Mouse (Mus musculus) naive thymus-derived CD4-positive, alpha-beta T cell, adult 2 months (primary cell): ENCODE measurements around the gene Plau.

ENCODE experiments used
- DNase-seq: peaks from one replicate; pipeline ENCODE4 v3.0.0-alpha.2; 2011; ENCODE audit warnings: low read depth

Plau gene

DNA sequence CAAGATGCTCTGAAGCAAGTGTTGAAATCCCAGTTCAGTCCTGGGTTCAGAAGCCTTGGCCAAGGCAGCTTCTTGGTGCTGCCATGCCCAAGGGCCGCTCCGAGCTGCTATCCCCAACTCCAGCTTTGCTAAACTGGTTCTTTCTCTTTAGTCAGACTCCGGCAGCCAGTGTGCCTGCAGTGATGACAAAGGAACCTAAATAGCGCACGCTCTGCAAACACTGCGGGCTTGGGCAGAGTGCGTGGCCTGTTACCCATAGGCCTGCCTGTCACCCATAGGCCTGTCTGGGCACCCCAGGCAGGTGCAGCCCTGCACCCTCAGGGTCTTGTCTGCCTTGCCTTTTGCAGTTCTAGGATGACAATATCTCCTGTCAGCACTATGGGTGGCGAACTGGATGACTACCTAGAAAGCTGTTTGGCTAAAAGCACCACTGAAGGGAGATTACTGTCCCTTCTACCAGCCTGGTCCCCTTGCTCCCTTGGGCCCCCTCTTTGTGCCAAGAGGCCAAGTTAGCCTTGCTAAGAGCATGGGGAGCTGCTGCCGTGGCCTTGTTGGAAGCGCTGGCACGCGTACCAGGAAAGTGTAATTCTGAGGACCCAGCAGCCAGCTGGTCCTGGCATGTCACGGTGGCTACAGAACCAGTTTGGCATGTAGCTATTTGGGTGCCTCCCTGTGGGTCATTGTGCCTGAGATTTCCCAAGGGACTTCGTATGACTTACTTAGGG lies 30.2 kb upstream of the Plau start:
- DNase-seq, result no peak

DNA sequence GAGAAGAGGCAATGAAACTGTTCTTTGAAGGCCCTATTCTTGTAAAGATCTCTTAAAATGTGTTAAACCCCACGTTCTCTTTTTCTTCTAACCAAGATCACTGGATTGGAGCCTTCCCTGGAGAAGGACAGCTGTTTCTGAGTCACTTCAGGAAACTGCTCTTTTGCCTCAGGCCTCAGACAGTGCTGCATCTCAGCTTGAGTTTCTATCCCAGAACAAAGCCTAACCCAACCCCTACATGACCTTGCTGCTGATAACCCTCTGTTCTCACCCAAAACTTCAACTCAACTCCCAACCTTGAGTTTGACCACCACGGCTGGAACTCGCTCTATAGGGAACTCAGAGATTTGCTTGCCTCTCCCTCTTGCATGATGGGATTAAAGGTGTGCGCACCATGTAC lies 27.1 kb upstream of the Plau start:
- DNase-seq, result no peak

DNA sequence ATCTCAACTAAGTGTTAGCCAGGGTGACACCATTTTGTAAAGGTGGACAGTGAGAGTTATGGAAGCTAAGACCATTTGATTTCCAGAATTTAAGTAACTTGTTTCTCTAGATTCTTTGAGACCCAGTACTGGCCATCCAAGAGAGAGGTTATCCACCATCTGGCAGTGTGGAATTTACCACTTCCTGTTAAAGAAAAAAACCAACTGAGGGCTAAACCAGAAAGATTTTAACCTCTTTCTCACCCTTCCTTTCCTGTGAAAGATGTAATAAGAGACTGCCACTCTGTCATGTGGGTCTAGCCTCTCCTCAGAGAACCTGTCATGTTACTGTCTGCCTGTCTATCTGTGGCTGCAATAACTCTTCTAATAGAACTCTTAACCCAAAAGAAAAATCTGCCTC lies 26.6 kb upstream of the Plau start:
- no peak for DNase-seq

DNA sequence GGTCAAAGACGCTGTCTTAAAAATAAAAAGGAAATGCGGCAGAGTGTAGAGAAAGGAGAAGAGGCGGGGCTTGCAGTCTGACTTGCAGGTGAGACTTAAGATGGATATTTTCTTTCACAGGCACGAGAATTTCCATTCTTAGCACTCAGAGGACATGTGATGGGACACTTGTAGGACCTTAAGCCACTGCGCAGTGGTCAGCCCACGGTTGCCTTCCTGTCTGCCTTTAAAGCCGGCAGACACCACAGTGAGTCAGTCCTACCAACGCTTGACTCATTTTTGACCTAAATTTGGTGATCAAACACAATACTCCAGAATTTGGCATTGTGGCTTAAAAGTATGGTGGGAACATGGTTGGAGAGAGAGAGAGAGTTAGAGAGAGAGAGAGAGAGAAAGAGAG lies 25.2 kb upstream of the Plau start:
- no peak for DNase-seq

DNA sequence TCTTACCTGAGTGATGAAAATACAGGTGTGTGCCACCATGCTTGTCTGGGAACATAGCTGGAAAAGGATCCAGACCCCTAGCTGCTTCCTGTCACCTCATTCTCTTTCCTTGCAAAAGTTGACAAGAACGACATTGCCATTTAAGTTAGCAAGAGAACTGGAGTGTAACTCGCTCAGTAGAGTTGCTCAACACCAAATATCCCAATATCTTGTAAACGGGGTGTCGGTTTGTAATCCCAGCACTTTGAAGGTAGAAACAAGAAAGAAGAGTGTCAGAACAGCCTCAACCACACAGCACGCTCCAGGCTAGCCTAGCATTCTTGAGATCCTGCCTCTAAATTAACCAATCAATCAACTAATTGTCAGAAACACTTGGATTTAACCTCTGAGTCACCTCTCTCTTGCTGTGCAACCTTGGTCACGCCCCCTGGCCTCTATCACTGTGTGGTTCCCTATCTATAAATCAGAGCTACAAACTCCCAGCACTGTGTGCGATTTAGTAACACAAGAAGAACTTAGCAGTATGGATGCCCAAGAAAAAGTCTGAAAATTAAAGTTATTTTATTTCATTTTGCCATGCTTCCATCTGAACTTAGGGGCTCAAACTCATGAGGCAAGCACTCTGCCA lies 24.6 kb upstream of the Plau start:
- no peak for DNase-seq

DNA sequence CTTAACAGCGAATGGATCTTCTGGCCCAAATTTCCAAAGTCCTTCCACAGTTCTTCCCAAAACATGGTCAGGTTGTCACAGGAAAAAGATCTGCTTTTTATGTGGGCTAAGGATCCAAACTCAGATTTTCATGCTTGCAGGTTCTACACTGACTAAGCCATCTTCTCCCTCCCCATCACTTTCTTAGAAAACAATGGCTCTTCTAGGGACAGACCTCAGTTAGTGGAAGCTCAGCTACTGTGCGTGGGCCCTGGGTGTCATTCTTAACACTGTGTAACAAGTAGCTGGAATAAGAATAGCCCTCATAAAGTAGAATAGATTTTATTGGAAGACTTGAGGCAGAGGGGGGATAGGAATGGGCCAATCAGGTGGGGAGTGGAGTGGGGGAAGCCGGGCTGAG lies 21.0 kb upstream of the Plau start:
- DNase-seq, result no peak

DNA sequence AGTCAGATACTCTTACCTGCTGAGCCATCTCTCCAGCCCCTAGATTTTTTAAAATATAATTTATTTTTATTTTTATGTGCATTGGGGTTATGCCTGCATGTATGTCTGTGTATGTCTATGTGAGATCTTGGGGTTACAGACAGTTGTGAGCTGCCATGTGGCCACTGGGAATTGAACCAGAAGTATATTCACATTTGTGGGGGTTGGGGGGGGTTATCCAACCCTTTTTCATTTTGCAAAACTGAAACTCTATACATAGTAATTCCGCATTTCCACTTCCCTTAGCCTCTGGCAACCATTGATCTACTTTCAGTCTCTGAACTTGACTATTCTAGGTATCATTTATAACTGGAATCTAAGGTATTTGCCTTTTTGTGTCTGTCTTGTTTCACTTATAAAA lies 11.9 kb upstream of the Plau start:
- DNase-seq, result no peak

DNA sequence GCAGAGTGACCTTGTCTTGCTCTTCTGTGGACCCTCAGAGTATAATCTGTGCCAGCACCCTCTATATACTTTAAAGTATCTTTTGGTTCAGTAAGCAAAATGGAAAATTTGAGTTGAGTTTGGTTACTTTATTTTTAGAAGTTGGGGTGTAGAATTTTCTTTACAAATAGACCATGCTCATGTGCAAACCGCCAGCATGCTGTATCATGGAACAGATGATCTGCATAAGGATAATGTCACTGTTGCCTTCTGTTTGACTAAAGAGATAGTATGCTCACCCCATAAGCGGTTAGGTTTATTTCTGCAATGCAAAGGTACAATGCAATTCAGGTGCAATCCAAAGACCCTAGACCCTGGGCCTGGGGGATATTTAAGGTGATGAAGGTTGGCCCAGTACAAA lies 10.9 kb upstream of the Plau start:
- DNase-seq, result no peak

DNA sequence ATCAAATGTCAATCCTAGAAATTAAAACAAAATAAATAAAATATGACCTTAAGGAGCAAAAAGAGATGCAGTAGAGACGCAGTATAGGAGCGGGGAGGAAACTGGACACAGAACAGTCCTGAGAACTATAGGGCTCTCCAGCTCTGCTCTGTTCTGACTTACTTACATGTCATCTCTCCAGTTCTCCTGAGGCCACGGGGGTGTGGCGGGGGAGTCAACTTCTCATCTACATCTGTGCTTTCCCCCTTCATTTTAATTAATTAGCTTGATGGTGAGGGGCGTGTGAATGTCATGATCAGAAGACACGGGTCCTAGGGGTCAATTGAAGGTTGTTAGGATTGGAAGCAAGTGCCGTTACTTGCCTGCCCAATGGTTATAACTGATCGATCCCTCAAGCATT lies 9.4 kb upstream of the Plau start:
- DNase-seq, result no peak

DNA sequence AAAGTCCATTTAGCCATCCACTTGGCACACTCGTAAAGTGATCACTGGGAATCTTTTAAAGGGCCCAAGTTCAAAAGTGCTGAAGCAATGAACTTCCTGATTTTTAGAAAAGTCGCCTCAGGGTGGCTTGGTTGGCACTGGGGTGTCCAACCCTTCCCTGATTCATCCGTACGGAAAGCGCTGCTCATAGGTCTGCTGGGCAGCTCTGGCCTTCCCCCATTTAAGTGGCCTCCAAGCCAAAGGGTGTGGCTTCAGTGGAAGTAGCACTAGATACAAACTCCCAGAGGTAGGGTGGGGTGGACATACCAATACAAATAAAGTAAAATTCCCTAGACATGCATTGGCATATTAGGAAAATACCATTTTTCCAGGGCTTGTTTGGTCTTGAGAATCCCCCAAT lies 9.0 kb upstream of the Plau start:
- no peak for DNase-seq

DNA sequence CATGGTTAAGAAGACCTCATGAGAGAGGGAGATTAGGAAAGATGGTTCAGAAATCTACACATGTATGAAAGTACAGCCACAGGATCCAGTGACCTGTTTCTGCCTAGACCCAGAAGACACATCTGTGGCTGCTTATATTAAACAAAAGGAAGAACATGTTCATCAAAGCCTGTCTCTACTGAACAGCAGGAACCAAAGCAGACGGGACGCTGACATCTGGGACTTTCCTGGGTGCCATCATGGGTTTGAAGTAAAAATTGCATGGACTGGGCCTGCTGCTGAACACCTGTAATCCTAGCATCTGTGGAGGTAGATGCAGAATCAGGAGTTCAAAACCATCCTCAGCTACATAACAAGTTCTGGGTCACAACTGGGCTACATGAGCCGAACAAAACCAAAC lies 7.9 kb upstream of the Plau start:
- DNase-seq, result peak; percentile 43

DNA sequence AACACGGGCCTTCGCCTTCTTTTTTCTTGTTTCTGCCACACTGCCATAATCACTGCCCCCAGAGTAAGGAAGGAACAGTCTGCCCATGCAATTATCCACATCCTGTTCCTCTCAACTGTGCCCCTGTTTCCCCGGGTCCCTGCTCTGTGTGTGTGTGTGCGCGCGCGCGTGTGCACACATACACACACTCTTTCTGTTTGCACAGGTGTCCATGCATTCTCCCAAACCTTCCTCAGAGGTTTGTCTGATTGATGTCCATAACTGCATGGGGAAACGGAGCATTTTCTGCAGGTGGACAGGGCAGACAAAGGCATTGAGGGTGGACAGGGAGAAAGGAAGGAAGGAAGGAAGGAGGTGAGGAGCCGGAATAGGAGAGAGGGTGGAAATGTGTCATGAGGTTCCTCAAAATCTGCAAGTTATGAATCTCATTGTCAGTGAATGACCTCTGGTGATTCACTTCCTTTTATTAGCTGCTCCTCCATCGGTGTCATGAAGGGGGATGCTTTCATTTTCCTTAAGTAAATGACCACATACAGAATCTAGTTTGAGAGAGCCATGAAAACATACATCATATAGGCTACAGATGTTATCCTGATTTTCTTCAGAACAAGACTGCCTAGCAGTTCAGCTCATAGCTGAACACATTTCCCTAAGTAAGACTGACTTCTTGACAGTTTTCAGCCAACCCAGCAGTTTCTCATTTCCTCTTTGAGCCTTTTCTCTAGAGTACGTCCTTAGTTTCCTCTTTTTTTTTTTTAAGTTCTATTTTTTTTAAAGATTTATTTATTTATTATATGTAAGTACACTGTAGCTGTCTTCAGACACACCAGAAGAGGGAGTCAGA lies 6.7 kb upstream of the Plau start:
- DNase-seq, result no peak

DNA sequence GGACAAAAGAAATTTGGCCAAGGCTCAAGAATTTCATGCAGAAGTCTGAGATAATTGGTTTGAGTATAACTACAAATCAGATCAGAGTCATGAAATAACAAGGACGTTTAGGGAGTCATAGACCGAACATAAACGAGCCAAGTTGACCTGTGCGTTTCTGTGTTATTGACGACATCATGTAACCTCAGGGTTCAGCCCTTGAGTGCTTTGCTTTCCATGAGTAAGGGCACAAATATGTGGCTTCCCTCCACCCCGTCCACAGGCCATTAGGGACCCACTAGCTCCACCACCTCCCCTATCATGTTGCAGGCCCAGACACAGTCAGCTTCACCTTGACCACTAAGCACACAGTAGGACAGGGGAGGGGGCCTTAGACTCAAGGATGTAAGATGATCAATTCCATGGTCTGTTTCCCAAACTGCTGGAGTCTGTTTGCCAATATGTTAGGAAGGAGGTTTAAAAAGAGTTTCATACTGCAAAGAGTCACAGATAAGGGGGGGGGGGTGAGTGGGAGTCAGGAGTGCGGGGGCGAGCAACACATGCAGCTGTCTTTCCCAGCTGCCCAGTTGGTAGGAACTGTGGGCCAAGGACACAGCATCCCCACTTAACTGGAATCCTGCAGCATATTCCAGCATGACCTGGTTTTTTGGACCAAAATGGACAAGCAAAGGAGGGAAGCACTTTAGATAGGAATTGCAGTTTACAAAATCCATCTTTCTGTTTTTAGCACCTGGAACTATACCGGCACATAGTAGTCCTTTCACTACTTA lies 5.1 kb upstream of the Plau start:
- DNase-seq, result no peak

DNA sequence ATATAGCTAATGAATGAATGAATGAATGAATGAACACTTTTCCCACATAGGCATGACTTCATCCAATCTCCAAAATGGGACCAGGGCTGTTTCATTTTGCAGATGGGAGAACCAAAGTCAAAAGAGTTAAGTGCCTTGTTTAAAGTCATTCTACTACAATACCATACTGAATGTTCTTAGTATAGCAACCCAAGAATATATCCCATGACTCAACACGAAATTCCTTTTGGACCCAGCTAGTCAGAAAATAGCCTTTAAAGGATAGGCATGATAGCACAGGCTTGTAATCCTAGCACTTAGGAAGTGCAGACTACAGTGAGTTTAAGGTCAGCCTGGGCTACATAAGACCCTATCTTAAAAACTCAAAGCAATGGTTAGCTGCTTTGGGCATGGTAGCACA lies 4.5 kb upstream of the Plau start:
- DNase-seq, result no peak

DNA sequence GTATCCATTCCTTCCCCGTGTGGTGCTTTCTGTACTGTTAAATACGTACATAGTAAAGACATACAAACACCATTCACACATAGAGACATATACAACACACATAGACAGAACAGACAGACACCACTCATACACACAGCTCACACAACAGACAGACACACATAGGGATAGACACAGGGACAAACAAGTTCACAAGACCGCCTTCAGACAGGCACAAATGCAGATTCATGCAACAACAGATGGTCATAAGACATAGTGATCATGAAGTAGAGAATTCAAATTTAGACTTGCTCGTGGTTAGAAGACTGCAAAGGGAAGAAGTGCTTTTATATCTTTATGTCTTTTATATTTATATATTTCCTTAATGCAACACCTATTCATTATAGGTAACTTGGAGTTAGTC lies 2.9 kb upstream of the Plau start:
- no peak for DNase-seq

DNA sequence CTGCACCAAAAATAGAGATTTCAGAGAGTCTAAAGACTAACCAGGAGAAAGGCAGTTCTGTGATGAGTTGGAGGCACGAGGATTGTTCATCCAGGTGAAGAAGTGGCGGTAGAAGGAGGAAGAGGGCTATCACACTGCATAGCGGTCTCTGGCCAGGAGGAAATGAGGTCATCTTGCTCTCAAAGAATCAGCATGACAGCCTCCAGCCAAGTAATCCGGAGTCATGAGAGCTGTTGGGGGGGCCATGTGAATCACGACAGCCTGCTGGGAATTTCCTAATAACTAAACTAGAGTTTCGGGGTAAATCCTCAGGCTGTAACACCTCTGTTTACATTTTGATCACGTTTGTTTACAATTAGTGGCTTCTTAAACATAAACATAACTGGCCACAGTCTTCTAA lies 2.3 kb upstream of the Plau start:
- DNase-seq, result no peak

DNA sequence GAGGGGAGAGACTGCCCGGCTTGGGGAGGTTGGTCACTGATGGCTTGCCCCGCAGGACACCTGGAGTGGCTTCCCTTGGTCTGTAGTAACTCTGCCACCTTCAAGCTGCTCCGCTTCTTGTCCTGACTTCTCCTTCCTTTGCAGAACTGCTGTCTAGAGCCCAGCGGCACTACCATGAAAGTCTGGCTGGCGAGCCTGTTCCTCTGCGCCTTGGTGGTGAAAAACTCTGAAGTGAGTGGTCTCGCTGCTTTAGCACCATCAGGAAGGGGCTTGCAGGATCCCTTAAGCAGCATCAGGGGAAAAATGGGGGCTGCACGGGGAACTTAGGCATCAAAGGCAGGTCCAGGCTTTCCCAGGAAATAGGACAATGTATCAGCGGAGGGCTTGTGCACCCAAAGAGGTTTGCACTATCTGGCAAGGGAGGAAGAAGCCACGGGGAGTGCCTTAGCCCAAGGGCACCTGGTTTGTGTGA lies 481 bp downstream of the Plau start:
- no peak for DNase-seq

DNA sequence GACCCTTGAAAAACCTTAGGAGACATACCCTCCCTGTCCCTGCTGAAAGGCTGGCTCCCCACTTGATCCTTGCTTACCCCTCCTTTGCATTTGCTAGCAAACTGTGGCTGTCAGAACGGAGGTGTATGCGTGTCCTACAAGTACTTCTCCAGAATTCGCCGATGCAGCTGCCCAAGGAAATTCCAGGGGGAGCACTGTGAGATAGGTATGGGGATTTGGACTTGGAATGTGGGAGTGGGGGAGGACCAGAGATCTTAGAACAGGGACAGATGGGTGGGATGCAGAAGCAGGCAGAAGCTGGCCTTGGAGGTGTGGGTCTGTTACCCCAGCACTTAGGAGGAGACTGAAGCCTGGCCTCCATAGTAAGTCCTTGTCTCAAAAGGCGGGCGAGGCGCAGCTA lies 1.2 kb downstream of the Plau start:
- DNase-seq, result no peak

DNA sequence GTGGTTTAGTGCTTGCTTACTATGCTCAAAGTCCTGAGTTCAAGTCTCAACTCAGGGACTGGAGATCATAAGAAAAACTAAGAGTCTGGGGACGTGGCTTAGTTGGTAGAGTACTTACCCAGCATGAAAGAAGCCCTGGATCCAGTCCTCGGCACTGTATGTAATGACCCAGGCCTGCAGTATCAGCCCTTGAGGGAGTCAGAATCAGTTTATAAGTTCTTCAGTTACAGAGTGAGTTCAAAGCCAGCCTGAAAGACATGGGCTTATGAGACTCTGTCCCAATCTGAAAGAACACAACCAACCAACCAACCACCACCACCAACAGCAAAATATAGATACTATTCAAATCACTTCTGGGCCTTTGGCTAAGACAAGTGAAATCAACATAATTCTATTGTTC lies 5.1 kb downstream of the Plau start:
- DNase-seq, result no peak

DNA sequence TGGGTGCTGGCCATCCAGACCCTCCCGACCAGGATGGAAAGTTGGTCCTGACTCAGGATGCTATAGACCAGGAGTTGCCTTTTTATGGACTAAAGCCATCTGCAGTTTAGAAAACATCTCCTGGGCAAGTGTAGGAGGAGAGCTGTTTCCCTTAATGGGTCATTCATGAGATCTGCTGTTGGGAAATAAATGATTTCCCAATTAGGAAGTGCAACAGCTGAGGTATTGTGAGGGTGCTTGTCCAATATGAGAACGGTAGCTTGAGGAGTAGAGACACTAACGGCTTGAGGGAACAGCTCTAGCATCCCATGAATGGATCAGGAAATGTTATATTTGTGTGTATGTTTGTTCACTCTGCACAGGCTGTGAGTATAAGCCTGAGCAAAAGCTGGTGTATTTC lies 6.2 kb downstream of the Plau start:
- DNase-seq, result no peak

DNA sequence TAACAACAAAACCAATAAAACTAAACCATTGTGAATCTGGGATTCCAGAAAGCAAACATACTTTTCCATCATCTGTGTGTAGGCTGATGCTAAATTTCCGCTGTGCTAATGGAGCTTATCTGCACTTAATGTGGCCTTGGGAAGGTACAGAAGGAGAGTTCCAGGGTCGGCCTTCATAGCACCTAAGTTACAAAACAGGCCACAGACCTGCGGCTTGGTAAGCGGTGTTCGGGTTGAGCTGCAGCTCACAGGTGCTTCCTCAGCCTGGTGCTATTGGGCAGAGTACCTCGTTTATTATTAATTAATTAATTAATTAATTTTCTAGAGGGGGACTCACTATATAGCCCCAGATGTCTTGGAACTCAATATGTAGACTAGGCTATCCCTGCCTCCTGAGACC lies 7.7 kb downstream of the Plau start:
- DNase-seq, result no peak
